Mouse (Mus musculus): ENCODE data around the gene Tgfbr3. TPM values are rescaled to one million over a fixed set of nuclear protein-coding genes. Genes with fewer than 3 reads are reported as not detected.

Tgfbr3 gene
- polyA plus RNA-seq, 1 experiment = 20.7 TPM

- Histone ChIP-seq H3K27me3 (ENCODE audit: control insufficient read depth, insufficient read depth, low read length) (no peaks in the 10 kb centered on the region), H3K4me3 (ENCODE audit: control insufficient read depth, insufficient read depth, low read length) (no peak overlapping the region), H3K36me3 (ENCODE audit: control insufficient read depth, insufficient read depth, low read length) (no peaks in the 10 kb centered on the region), H3K27ac (ENCODE audit: control insufficient read depth, insufficient read depth, low read length) (no peak overlapping the region), H3K4me1 (replicated peaks; ENCODE audit: control insufficient read depth, insufficient read depth, low read length) (peaks cover 24% of the 10 kb centered on the region)
- no peak for DNase-seq
- TF ChIP-seq CTCF (IDR thresholded peaks at IDR 0.05; ENCODE audit: borderline replicate concordance, control insufficient read depth, extremely low read depth, insufficient read depth, low read length, poor library complexity) (no peak), POLR2A (IDR thresholded peaks at IDR 0.05; ENCODE audit: control insufficient read depth, extremely low read depth, insufficient read depth, low read length, poor library complexity) (no peak)
- WGBS = 37% methylated on average over 9 of the region's 9 CpGs
Measured at GRCm38 (mm10) chr5:107150555-107151312, 138.7 kb downstream of the Tgfbr3 start.

- no peaks in the 10 kb centered on the region for H3K27me3 ChIP-seq (ENCODE audit: control insufficient read depth, insufficient read depth, low read length)
- peaks cover 31% of the 10 kb centered on the region for H3K4me1 ChIP-seq (replicated peaks; ENCODE audit: control insufficient read depth, insufficient read depth, low read length)
- no peak overlapping the region for H3K4me3 ChIP-seq (ENCODE audit: control insufficient read depth, insufficient read depth, low read length)
- TF ChIP-seq CTCF (IDR thresholded peaks at IDR 0.05; ENCODE audit: borderline replicate concordance, control insufficient read depth, extremely low read depth, insufficient read depth, low read length, poor library complexity) = no peak
- TF ChIP-seq POLR2A (IDR thresholded peaks at IDR 0.05; ENCODE audit: control insufficient read depth, extremely low read depth, insufficient read depth, low read length, poor library complexity) = no peak
- peak; percentile 34 for DNase-seq
- H3K27ac ChIP-seq (ENCODE audit: control insufficient read depth, insufficient read depth, low read length) = no peak overlapping the region
- WGBS = 60% methylated on average over 13 of the region's 13 CpGs
- no peaks in the 10 kb centered on the region for H3K36me3 ChIP-seq (ENCODE audit: control insufficient read depth, insufficient read depth, low read length)
Measured at GRCm38 (mm10) chr5:107147951-107148766, 141.3 kb downstream of the Tgfbr3 start.

GRCm38 (mm10) chr5:107147413-107147812, 142.0 kb downstream of the Tgfbr3 start:
- no peak for TF ChIP-seq POLR2A (IDR thresholded peaks at IDR 0.05; ENCODE audit: control insufficient read depth, extremely low read depth, insufficient read depth, low read length, poor library complexity)
- TF ChIP-seq CTCF (IDR thresholded peaks at IDR 0.05; ENCODE audit: borderline replicate concordance, control insufficient read depth, extremely low read depth, insufficient read depth, low read length, poor library complexity) = no peak
- Histone ChIP-seq H3K4me1 (replicated peaks; ENCODE audit: control insufficient read depth, insufficient read depth, low read length) (peaks cover 33% of the 10 kb centered on the region), H3K36me3 (ENCODE audit: control insufficient read depth, insufficient read depth, low read length) (no peaks in the 10 kb centered on the region), H3K27me3 (ENCODE audit: control insufficient read depth, insufficient read depth, low read length) (no peaks in the 10 kb centered on the region), H3K27ac (ENCODE audit: control insufficient read depth, insufficient read depth, low read length) (no peak overlapping the region), H3K4me3 (ENCODE audit: control insufficient read depth, insufficient read depth, low read length) (no peak overlapping the region)
- DNase-seq = no peak

GRCm38 (mm10) chr5:107146111-107146616, 143.3 kb downstream of the Tgfbr3 start:
- no peak for DNase-seq
- 91% methylated on average over 11 of the region's 11 CpGs for WGBS
- no peaks in the 10 kb centered on the region for H3K27me3 ChIP-seq (ENCODE audit: control insufficient read depth, insufficient read depth, low read length)
- peaks cover 28% of the 10 kb centered on the region for H3K4me1 ChIP-seq (replicated peaks; ENCODE audit: control insufficient read depth, insufficient read depth, low read length)
- peaks cover 7% of the 10 kb centered on the region; the same call in 1 of the 2 replicates for H3K36me3 ChIP-seq (ENCODE audit: control insufficient read depth, insufficient read depth, low read length)
- H3K4me3 ChIP-seq (ENCODE audit: control insufficient read depth, insufficient read depth, low read length) = no peak overlapping the region
- no peak overlapping the region for H3K27ac ChIP-seq (ENCODE audit: control insufficient read depth, insufficient read depth, low read length)
- no peak for TF ChIP-seq POLR2A (IDR thresholded peaks at IDR 0.05; ENCODE audit: control insufficient read depth, extremely low read depth, insufficient read depth, low read length, poor library complexity)
- no peak for TF ChIP-seq CTCF (IDR thresholded peaks at IDR 0.05; ENCODE audit: borderline replicate concordance, control insufficient read depth, extremely low read depth, insufficient read depth, low read length, poor library complexity)

- TF ChIP-seq CTCF (IDR thresholded peaks at IDR 0.05; ENCODE audit: borderline replicate concordance, control insufficient read depth, extremely low read depth, insufficient read depth, low read length, poor library complexity) = no peak
- no peak for TF ChIP-seq POLR2A (IDR thresholded peaks at IDR 0.05; ENCODE audit: control insufficient read depth, extremely low read depth, insufficient read depth, low read length, poor library complexity)
- peaks cover 27% of the 10 kb centered on the region for H3K4me1 ChIP-seq (replicated peaks; ENCODE audit: control insufficient read depth, insufficient read depth, low read length)
- DNase-seq = no peak
- no peak overlapping the region for H3K27ac ChIP-seq (ENCODE audit: control insufficient read depth, insufficient read depth, low read length)
- H3K4me3 ChIP-seq (ENCODE audit: control insufficient read depth, insufficient read depth, low read length) = no peak overlapping the region
- WGBS = 90% methylated on average over 4 of the region's 4 CpGs
- H3K27me3 ChIP-seq (ENCODE audit: control insufficient read depth, insufficient read depth, low read length) = no peaks in the 10 kb centered on the region
- peaks cover 11% of the 10 kb centered on the region; the same call in 1 of the 2 replicates for H3K36me3 ChIP-seq (ENCODE audit: control insufficient read depth, insufficient read depth, low read length)
Measured at GRCm38 (mm10) chr5:107145125-107145524, 144.3 kb downstream of the Tgfbr3 start.

- Histone ChIP-seq H3K27ac (ENCODE audit: control insufficient read depth, insufficient read depth, low read length) (no peak overlapping the region), H3K4me3 (ENCODE audit: control insufficient read depth, insufficient read depth, low read length) (no peak overlapping the region), H3K4me1 (replicated peaks; ENCODE audit: control insufficient read depth, insufficient read depth, low read length) (peaks cover 24% of the 10 kb centered on the region), H3K27me3 (ENCODE audit: control insufficient read depth, insufficient read depth, low read length) (no peaks in the 10 kb centered on the region), H3K36me3 (ENCODE audit: control insufficient read depth, insufficient read depth, low read length) (peaks cover 12% of the 10 kb centered on the region; the same call in 1 of the 2 replicates)
- WGBS = 88% methylated on average over 9 of the region's 9 CpGs
- no peak for TF ChIP-seq POLR2A (IDR thresholded peaks at IDR 0.05; ENCODE audit: control insufficient read depth, extremely low read depth, insufficient read depth, low read length, poor library complexity)
- TF ChIP-seq CTCF (IDR thresholded peaks at IDR 0.05; ENCODE audit: borderline replicate concordance, control insufficient read depth, extremely low read depth, insufficient read depth, low read length, poor library complexity) = no peak
- DNase-seq = no peak
Measured at GRCm38 (mm10) chr5:107144263-107144843, 145.1 kb downstream of the Tgfbr3 start.
